Mouse (Mus musculus) forebrain, embryonic 14.5 days (tissue): ENCODE data around the gene Exoc4. TPM values are rescaled to one million over a fixed set of nuclear protein-coding genes. Genes with fewer than 3 reads are reported as not detected.

Experiments used
- ATAC-seq: fragments of 200-750 bp; cut with Nextera tagmentation; 2 replicates; pipeline ENCODE4 v1.8.0; 2017; ENCODE audit warnings: mild to moderate bottlenecking, moderate library complexity
- DNase-seq: peaks from one replicate; pipeline ENCODE4 v3.0.0-alpha.2; 2015; ENCODE audit warnings: low spot score
- H3K27ac ChIP-seq: fragments of 300-500 bp; sonication (generic); 2 replicates; pipeline ENCODE4 v1.5.1; 2014; ENCODE audit warnings: low read depth, mild to moderate bottlenecking, control low read depth, low read length, moderate library complexity
- H3K27me3 ChIP-seq: fragments of 300-500 bp; sonication (generic); replicated peaks from 2 replicates; pipeline ENCODE4 v1.6.1; 2014; ENCODE audit warnings: low read length, control low read depth, mixed read lengths; ENCODE audit not compliant: control insufficient read depth, insufficient read depth
- H3K36me3 ChIP-seq: fragments of 300-500 bp; sonication (generic); 2 replicates; pipeline ENCODE4 v1.6.1; 2014; ENCODE audit warnings: low read length, control low read depth; ENCODE audit not compliant: control insufficient read depth, insufficient read depth
- H3K4me1 ChIP-seq: fragments of 300-500 bp; sonication (generic); 2 replicates; pipeline ENCODE4 v1.6.1; 2014; ENCODE audit warnings: antibody characterized with exemption, low read length, control low read depth; ENCODE audit not compliant: control insufficient read depth, insufficient read depth
- H3K4me2 ChIP-seq: fragments of 300-500 bp; sonication (generic); 2 replicates; pipeline ENCODE4 v1.6.1; 2014; ENCODE audit warnings: mild to moderate bottlenecking, control low read depth, low read length
- H3K4me3 ChIP-seq: fragments of 300-500 bp; sonication (generic); 2 replicates; pipeline ENCODE4 v1.5.1; 2014; ENCODE audit warnings: low read depth, low read length, control low read depth
- H3K9ac ChIP-seq: fragments of 300-500 bp; sonication (generic); 2 replicates; pipeline ENCODE4 v1.6.1; 2014; ENCODE audit warnings: mild to moderate bottlenecking, low read length, control low read depth, moderate library complexity
- H3K9me3 ChIP-seq: fragments of 300-500 bp; sonication (generic); replicated peaks from 2 replicates; pipeline ENCODE4 v1.6.1; 2016; ENCODE audit warnings: low read length, control low read depth, mixed read lengths; ENCODE audit not compliant: control insufficient read depth
- WGBS: fragments of 180-500 bp; shearing (Covaris S2); extraction: QIAGEN DNeasy Blood & Tissue Kit; methylation state at CpG from one replicate; pipeline ENCODE4 v1.1.7; 2014; 5-methylcytosine and 5-hydroxymethylcytosine counted together
- polyA plus RNA-seq: library from polyadenylated mRNA; unstranded; fragments of >200 nt; fragmentation: Nextera tagmentation; extraction: Ambion mirVana; gene quantifications from 2 replicates; pipeline ENCODE4 v1.2.1, GENCODE M21; 2014

The Exoc4 gene
- polyA plus RNA-seq, 1 experiment from 2014 or later, result 35.8 TPM

DNA sequence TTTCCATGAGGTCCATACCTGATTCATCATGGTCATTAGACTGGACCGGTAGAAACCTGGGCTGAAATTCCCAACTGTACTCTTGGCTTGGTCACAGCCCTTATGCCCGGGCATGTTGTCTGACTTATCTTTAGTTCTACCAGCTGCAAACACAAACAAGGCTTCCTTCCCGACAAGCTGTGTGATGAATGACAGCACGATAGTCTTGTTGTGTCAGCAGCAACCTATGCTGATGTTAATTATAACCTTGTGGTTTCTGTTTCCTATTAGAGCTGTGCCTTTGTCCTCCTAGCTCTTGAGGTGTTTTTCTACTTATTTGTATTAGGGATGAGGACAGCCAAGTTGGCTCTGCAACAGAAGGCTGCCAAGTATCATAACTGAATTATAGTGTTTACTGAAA, 472.3 kb downstream of the Exoc4 start:
- no peak for DNase-seq
- Histone ChIP-seq H3K36me3 (no peaks in the 10 kb centered on the region), H3K27ac (no peak overlapping the region), H3K4me3 (no peak overlapping the region), H3K27me3 (no peaks in the 10 kb centered on the region), H3K9me3 (no peaks in the 10 kb centered on the region), H3K4me1 (peaks cover 12% of the 10 kb centered on the region; the same call in 1 of the 2 replicates), H3K9ac (no peak overlapping the region), H3K4me2 (no peak overlapping the region)
- 59% methylated on average over 4 of the region's 4 CpGs for WGBS
- ATAC-seq, result no peak

DNA sequence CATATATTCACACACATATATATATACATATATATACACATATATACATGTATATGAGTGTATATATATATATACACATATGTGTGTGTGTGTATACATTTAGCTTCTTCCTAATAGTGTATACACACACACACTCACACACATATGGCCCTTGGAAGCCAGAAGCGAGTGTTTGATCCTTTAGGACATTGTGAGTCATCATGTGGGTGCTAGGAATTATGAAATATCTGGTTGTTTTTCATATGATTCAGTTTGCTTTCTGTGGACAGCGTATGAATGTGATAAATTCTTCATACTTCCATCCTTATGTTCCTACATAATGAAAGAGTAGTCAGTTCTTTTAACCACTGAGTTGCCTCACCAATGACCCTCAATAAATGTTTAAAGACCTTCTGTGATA, 473.9 kb downstream of the Exoc4 start:
- 92% methylated on average over 2 of the region's 2 CpGs for WGBS
- DNase-seq (no peak), ATAC-seq (no peak)
- H3K4me3 ChIP-seq, result no peak overlapping the region
- no peaks in the 10 kb centered on the region for H3K27me3 ChIP-seq
- no peaks in the 10 kb centered on the region for H3K36me3 ChIP-seq
- H3K4me2 ChIP-seq, result no peak overlapping the region
- H3K4me1 ChIP-seq, result peaks cover 10% of the 10 kb centered on the region; the same call in 1 of the 2 replicates
- no peaks in the 10 kb centered on the region for H3K9me3 ChIP-seq
- H3K9ac ChIP-seq, result no peak overlapping the region
- H3K27ac ChIP-seq, result no peak overlapping the region

DNA sequence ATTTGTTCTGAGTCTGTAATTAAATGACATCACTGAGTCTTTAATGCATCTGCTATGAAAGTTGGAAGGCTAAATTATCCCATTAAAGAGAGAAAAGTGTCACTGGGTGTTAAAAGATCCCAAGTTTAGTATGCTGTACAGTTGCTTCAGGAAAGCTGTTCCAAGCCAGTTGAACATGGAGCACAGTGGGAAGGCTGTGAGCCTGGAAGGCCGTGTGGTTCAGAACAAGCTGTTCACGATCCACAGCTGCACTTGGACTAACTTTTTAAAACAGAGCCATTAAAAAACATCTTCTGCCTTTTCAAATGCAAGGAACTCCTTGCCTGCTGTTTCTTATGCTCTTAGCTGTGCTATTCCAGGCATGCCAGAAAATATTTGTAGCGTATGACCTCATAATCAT, 475.7 kb downstream of the Exoc4 start:
- Histone ChIP-seq H3K27me3 (no peaks in the 10 kb centered on the region), H3K9ac (no peak overlapping the region), H3K4me2 (no peak overlapping the region), H3K27ac (no peak overlapping the region), H3K36me3 (no peaks in the 10 kb centered on the region), H3K4me1 (peaks cover 10% of the 10 kb centered on the region; the same call in 1 of the 2 replicates), H3K4me3 (no peak overlapping the region), H3K9me3 (no peaks in the 10 kb centered on the region)
- 73% methylated on average over 3 of the region's 3 CpGs for WGBS
- ATAC-seq (no peak), DNase-seq (peak; percentile 23)

DNA sequence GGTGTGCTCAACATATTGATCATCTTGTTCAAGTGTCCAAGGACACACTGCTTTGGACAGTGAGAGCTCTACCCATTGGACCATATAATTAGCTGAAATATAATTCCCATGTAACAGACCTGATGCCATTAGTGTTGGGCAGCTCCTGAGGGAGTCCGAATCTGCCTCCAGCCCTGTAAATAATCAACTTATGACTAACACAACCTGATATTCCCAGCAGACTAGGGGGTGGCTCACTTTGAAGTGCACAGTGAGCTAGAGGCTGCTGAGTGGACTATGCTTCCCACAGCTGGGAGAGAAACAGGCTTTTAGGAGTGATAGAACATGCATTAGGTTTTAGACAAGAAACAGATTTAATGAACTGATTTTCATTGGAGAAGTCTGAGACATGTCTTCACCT, 478.4 kb downstream of the Exoc4 start:
- 85% methylated on average over 1 of the region's 1 CpGs for WGBS
- H3K36me3 ChIP-seq, result no peaks in the 10 kb centered on the region
- H3K9ac ChIP-seq, result no peak overlapping the region
- no peak overlapping the region for H3K4me2 ChIP-seq
- no peak for ATAC-seq
- no peaks in the 10 kb centered on the region for H3K9me3 ChIP-seq
- no peak for DNase-seq
- no peaks in the 10 kb centered on the region for H3K27me3 ChIP-seq
- peaks cover 7% of the 10 kb centered on the region; the same call in 1 of the 2 replicates for H3K4me1 ChIP-seq
- H3K27ac ChIP-seq, result no peak overlapping the region
- H3K4me3 ChIP-seq, result no peak overlapping the region

DNA sequence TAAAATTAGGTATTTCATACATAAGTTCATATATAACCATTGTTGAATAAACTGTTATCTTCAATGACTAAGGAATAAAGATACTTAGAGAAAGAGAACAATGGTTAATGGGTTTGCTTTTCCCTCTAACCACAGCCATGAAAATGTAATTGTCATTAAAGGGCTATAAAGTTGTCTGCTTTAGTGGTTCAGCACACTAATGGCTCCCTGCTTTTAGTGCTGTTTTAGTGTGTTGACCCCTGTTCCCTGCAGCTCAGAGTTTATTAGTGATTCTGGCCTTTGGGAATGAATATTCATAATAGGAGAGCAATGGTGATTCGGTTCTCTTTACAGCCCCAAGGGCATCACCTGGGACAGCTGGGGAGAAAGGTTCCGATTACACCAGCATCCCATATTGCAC, 483.3 kb downstream of the Exoc4 start:
- 70% methylated on average over 2 of the region's 2 CpGs for WGBS
- Histone ChIP-seq H3K9me3 (no peaks in the 10 kb centered on the region), H3K4me2 (no peak overlapping the region), H3K36me3 (no peaks in the 10 kb centered on the region), H3K27me3 (no peaks in the 10 kb centered on the region), H3K4me1 (peaks cover 12% of the 10 kb centered on the region; the same call in 1 of the 2 replicates), H3K4me3 (no peak overlapping the region), H3K27ac (no peak overlapping the region), H3K9ac (no peak overlapping the region)
- ATAC-seq (no peak), DNase-seq (no peak)

DNA sequence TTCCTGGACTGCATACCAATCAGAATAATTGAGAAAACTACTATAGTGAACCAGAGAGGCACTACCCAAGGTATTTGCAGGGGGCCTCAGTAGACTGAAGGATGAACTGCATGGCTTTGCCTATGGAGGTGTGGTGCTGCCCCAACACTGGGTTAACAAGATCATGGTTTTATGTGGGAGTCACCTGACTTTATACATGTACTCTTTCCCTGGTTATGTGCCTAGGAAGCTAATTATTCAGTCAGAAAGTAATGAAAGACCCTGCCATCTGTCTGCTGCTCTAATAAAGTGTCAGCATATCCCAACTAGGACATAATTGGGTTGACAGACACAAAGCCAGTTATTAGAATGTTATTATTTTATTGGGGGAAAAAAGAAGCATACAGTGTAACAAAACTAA, 484.7 kb downstream of the Exoc4 start:
- DNase-seq (peak; percentile 63), ATAC-seq (peak; percentile 61)
- no peaks in the 10 kb centered on the region for H3K9me3 ChIP-seq
- H3K36me3 ChIP-seq, result no peaks in the 10 kb centered on the region
- no peaks in the 10 kb centered on the region for H3K27me3 ChIP-seq
- H3K27ac ChIP-seq, result peak overlapping the region; percentile 71; the same call in 1 of the 2 replicates
- peaks cover 12% of the 10 kb centered on the region for H3K4me1 ChIP-seq
- no peak overlapping the region for H3K4me3 ChIP-seq
- no peak overlapping the region for H3K4me2 ChIP-seq
- H3K9ac ChIP-seq, result no peak overlapping the region

DNA sequence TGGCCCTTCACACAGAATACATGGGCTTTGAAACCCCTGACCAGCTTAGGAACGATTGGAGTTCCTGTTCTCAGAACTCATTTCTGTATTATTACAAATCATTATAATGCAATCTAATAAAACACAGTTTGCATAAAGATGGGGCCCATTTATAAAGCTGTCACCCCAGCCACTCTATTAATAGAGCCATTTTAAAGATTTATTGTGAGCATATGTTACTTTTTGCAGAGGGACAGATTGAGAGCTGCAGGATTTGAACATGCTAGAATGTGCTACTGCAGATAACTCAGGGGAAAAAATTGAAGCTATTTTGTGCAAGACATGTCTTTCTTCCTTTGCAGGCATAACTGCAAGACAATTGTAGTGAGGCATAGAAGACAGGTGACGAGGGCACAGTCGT, 485.1 kb downstream of the Exoc4 start:
- ATAC-seq (peak; percentile 23; the same call in 1 of the 2 replicates), DNase-seq (peak; percentile 44)
- no peak overlapping the region for H3K4me2 ChIP-seq

DNA sequence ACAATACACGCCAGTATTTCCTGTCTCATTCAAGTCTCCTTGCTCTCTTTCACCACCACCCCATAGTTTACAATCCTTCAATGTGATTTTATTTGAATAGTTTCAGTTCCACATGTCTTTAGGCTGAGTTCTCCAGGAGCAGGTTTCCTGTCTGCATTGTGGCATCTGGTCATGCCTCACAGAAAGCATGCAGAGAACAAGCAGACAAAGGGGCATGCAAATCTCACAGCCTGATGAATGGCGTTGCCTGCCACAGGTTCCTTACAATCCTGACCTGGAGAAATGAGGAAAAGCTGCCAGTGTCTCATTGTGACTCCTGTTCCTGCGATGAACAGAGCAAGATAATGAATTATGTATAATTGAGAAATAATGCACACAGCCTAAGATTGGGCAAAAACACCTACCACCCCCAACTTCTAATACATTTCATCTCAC, 490.0 kb downstream of the Exoc4 start:
- Histone ChIP-seq H3K27me3 (no peaks in the 10 kb centered on the region), H3K4me3 (no peak overlapping the region), H3K27ac (peak overlapping the region; percentile 74), H3K4me1 (peaks cover 18% of the 10 kb centered on the region), H3K4me2 (no peak overlapping the region), H3K9me3 (peaks cover 3% of the 10 kb centered on the region; the same call in 1 of the 2 replicates), H3K9ac (no peak overlapping the region), H3K36me3 (no peaks in the 10 kb centered on the region)
- ATAC-seq (peak; percentile 84), DNase-seq (peak; percentile 84)
- WGBS, result 7% methylated on average over 3 of the region's 3 CpGs

More for the DNA sequence above, 485.1 kb downstream of the Exoc4 start:
- peaks cover 14% of the 10 kb centered on the region for H3K4me1 ChIP-seq
- H3K9ac ChIP-seq, result no peak overlapping the region
- H3K36me3 ChIP-seq, result no peaks in the 10 kb centered on the region
- H3K27me3 ChIP-seq, result no peaks in the 10 kb centered on the region
- 70% methylated on average over 3 of the region's 3 CpGs for WGBS
- peak overlapping the region; percentile 71; the same call in 1 of the 2 replicates for H3K27ac ChIP-seq
- H3K4me3 ChIP-seq, result no peak overlapping the region
- no peaks in the 10 kb centered on the region for H3K9me3 ChIP-seq

DNA sequence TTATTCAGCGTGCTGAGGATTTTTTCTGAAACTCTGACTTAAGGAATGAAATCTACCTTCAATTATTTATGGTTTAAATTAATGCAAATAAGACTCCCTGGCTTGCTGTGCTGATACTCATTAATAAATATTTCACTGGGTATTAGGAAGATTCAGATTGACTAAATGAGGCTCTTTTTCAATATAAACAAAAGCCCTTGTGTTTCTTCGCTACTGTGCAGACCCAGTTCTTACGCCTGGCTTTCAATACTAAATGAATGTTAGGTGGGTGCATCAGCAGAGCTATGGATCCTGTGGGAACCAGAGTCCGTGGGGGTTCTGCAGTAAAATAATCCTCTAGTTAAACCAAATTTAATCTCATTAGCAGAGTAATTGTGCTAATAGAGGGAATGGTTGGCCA, 490.4 kb downstream of the Exoc4 start:
- Histone ChIP-seq H3K27me3 (no peaks in the 10 kb centered on the region), H3K9me3 (peaks cover 3% of the 10 kb centered on the region; the same call in 1 of the 2 replicates), H3K27ac (peak overlapping the region; percentile 74; the same call in 1 of the 2 replicates), H3K4me2 (no peak overlapping the region), H3K36me3 (no peaks in the 10 kb centered on the region), H3K9ac (no peak overlapping the region), H3K4me3 (no peak overlapping the region), H3K4me1 (peaks cover 15% of the 10 kb centered on the region)
- no peak for DNase-seq
- peak; percentile 77 for ATAC-seq
- 1% methylated on average over 4 of the region's 4 CpGs for WGBS
